ENCODE assay signal across 13 mouse cellular contexts in the genomic region with DNA sequence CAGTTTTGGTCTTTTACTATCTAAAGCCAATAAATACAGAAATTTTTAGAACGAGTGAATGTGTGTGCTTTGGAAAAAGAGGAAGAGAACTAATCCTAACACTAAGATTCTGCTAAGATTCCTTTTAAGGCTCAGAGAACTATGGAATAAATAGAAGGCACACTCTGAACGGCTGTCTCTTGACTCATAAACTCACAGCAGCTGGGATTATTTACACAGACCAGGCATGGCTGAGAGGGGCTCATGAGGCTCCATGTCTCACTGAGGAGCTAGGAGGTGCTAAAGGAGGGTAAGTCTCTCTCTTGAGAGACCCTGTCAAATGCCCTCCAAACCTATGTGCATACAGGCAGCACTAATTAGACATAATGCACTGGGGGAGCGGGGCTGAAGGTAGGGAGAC.
DNase-seq lines count a peak whose midpoint lies in the region; ATAC-seq and TF ChIP-seq lines count a peak whose summit lies in the region.
"Had no signal": no experiment of that assay in that cellular context is flagged by ENCODE, and none has a peak within 500 bp of the region (broad histone marks: within the 10 kb centered on the region; RNA-seq: fewer than 3 reads in every experiment).

No protein-coding gene starts in this region.

- H3K36me3 ChIP-seq in intestine, embryonic 14.5 days (ENCODE audit: control insufficient read depth, insufficient read depth, low read length) = no peaks in the 10 kb centered on the region
- no peaks in the 10 kb centered on the region for H3K36me3 ChIP-seq in intestine, postnatal 0 days (ENCODE audit: control insufficient read depth, insufficient read depth)
- no peaks in the 10 kb centered on the region for H3K36me3 ChIP-seq in lung, embryonic 16.5 days (ENCODE audit: control insufficient read depth, insufficient read depth, low read length)
- H3K36me3 ChIP-seq in embryonic facial prominence, embryonic 14.5 days (ENCODE audit: control insufficient read depth, insufficient read depth, low read length) = no peaks in the 10 kb centered on the region
- H3K36me3 ChIP-seq in stomach, embryonic 15.5 days = no peaks in the 10 kb centered on the region
- no peaks in the 10 kb centered on the region for H3K36me3 ChIP-seq in forebrain, embryonic 13.5 days (ENCODE audit: poor library complexity, severe bottlenecking)
- H3K36me3 ChIP-seq: lung, embryonic 15.5 days had no signal

- H3K4me3 ChIP-seq in intestine, embryonic 14.5 days (ENCODE audit: low read depth, low read length) = no peak overlapping the region
- no peak overlapping the region for H3K4me3 ChIP-seq in intestine, postnatal 0 days (ENCODE audit: low read depth, low read length)
- no peak overlapping the region for H3K4me3 ChIP-seq in lung, embryonic 16.5 days (ENCODE audit: low read length)
- no peak overlapping the region for H3K4me3 ChIP-seq in embryonic facial prominence, embryonic 14.5 days (ENCODE audit: low read depth, low read length)
- H3K4me3 ChIP-seq in stomach, embryonic 15.5 days (replicated peaks) = no peak overlapping the region
- no peak overlapping the region for H3K4me3 ChIP-seq in forebrain, embryonic 13.5 days
- H3K4me3 ChIP-seq: hindbrain, embryonic 10.5 days; lung, embryonic 15.5 days had no signal

- no peaks in the 10 kb centered on the region for H3K27me3 ChIP-seq in intestine, embryonic 14.5 days (replicated peaks; ENCODE audit: control insufficient read depth, insufficient read depth, low read length)
- no peaks in the 10 kb centered on the region for H3K27me3 ChIP-seq in intestine, postnatal 0 days (replicated peaks; ENCODE audit: control insufficient read depth, insufficient read depth, low read length)
- H3K27me3 ChIP-seq in lung, embryonic 16.5 days (ENCODE audit: control insufficient read depth, insufficient read depth, low read depth, low read length) = no peaks in the 10 kb centered on the region
- no peaks in the 10 kb centered on the region for H3K27me3 ChIP-seq in embryonic facial prominence, embryonic 14.5 days (replicated peaks; ENCODE audit: control insufficient read depth, insufficient read depth, low read length)
- no peaks in the 10 kb centered on the region for H3K27me3 ChIP-seq in stomach, embryonic 15.5 days (replicated peaks)
- H3K27me3 ChIP-seq in forebrain, embryonic 13.5 days = no peaks in the 10 kb centered on the region
- H3K27me3 ChIP-seq: lung, embryonic 15.5 days had no signal

- no peak for ATAC-seq in intestine, embryonic 14.5 days (replicated peaks; ENCODE audit: low FRiP score, low TSS enrichment, low read depth)
- no peak for ATAC-seq in intestine, postnatal 0 days
- ATAC-seq in lung, embryonic 16.5 days (ENCODE audit: low read depth) = peak; percentile 64; the same call in 1 of the 2 replicates
- no peak for ATAC-seq in embryonic facial prominence, embryonic 14.5 days (ENCODE audit: low read depth)
- no peak for ATAC-seq in stomach, embryonic 15.5 days (ENCODE audit: insufficient read depth, low FRiP score, low read depth)
- no peak for ATAC-seq in forebrain, embryonic 13.5 days
- ATAC-seq: forebrain, embryonic 14.5 days had no signal

- peak; percentile 48 for DNase-seq in intestine, embryonic 14.5 days (ENCODE audit: low spot score)
- no peak for DNase-seq in lung, postnatal 36 days
- DNase-seq in embryonic facial prominence, embryonic 14.5 days (ENCODE audit: low spot score) = peak; percentile 48
- DNase-seq: cerebellum, adult 11-12 months; right cerebral cortex, postnatal 14 days; thymus, adult 2 months had no signal

- H3K4me2 ChIP-seq in intestine, embryonic 14.5 days (ENCODE audit: low read length) = peak overlapping the region; percentile 18
- H3K4me2 ChIP-seq in intestine, postnatal 0 days (replicated peaks; ENCODE audit: low read depth) = no peak overlapping the region
- H3K4me2 ChIP-seq in lung, embryonic 16.5 days (ENCODE audit: low read depth, low read length) = no peak overlapping the region
- H3K4me2 ChIP-seq in embryonic facial prominence, embryonic 14.5 days (ENCODE audit: low read depth, low read length) = no peak overlapping the region
- no peak overlapping the region for H3K4me2 ChIP-seq in stomach, embryonic 15.5 days
- H3K4me2 ChIP-seq in forebrain, embryonic 13.5 days = no peak overlapping the region
- H3K4me2 ChIP-seq: lung, embryonic 15.5 days had no signal

- no peak for TF ChIP-seq CTCF in intestine, postnatal 0 days (IDR thresholded peaks at IDR 0.05; ENCODE audit: low read depth)

- no peaks in the 10 kb centered on the region for H3K9me3 ChIP-seq in intestine, embryonic 14.5 days (ENCODE audit: control insufficient read depth, low read length)
- H3K9me3 ChIP-seq in intestine, postnatal 0 days (ENCODE audit: control insufficient read depth) = no peaks in the 10 kb centered on the region
- H3K9me3 ChIP-seq in lung, embryonic 16.5 days (ENCODE audit: control insufficient read depth, low read length) = no peaks in the 10 kb centered on the region
- H3K9me3 ChIP-seq in embryonic facial prominence, embryonic 14.5 days (ENCODE audit: control insufficient read depth, low read length) = no peaks in the 10 kb centered on the region
- no peaks in the 10 kb centered on the region for H3K9me3 ChIP-seq in stomach, embryonic 15.5 days
- H3K9me3 ChIP-seq in forebrain, embryonic 13.5 days (replicated peaks) = no peaks in the 10 kb centered on the region
- H3K9me3 ChIP-seq: hindbrain, embryonic 10.5 days; lung, embryonic 15.5 days had no signal

- H3K9ac ChIP-seq in intestine, embryonic 14.5 days (ENCODE audit: low read length) = no peak overlapping the region
- no peak overlapping the region for H3K9ac ChIP-seq in intestine, postnatal 0 days (ENCODE audit: low read depth, low read length)
- H3K9ac ChIP-seq in lung, embryonic 16.5 days (ENCODE audit: low read length) = no peak overlapping the region
- no peak overlapping the region for H3K9ac ChIP-seq in embryonic facial prominence, embryonic 14.5 days (ENCODE audit: low read depth, low read length)
- H3K9ac ChIP-seq in stomach, embryonic 15.5 days = no peak overlapping the region
- H3K9ac ChIP-seq in forebrain, embryonic 13.5 days = no peak overlapping the region; the same call in 1 of the 2 replicates
- H3K9ac ChIP-seq: lung, embryonic 15.5 days had no signal

- WGBS in intestine, embryonic 14.5 days = 28% methylated on average over 3 of the region's 3 CpGs
- WGBS in intestine, postnatal 0 days = 35% methylated on average over 3 of the region's 3 CpGs
- 37% methylated on average over 3 of the region's 3 CpGs for WGBS in lung, embryonic 16.5 days
- 51% methylated on average over 3 of the region's 3 CpGs for WGBS in embryonic facial prominence, embryonic 14.5 days
- 34% methylated on average over 3 of the region's 3 CpGs for WGBS in stomach, embryonic 15.5 days
- 68% methylated on average over 3 of the region's 3 CpGs for WGBS in forebrain, embryonic 13.5 days

- H3K27ac ChIP-seq in intestine, embryonic 14.5 days (ENCODE audit: low read depth) = peak overlapping the region; percentile 65; the same call in 1 of the 2 replicates
- H3K27ac ChIP-seq in intestine, postnatal 0 days (ENCODE audit: low read depth, low read length) = no peak overlapping the region
- H3K27ac ChIP-seq in lung, embryonic 16.5 days (ENCODE audit: low read length) = peak overlapping the region; percentile 70
- no peak overlapping the region; the same call in 1 of the 2 replicates for H3K27ac ChIP-seq in embryonic facial prominence, embryonic 14.5 days (replicated peaks; ENCODE audit: low read depth, low read length)
- H3K27ac ChIP-seq in stomach, embryonic 15.5 days = peak overlapping the region; percentile 72
- no peak overlapping the region for H3K27ac ChIP-seq in forebrain, embryonic 13.5 days
- H3K27ac ChIP-seq: hindbrain, embryonic 10.5 days; lung, embryonic 15.5 days had no signal

- peaks cover 59% of the 10 kb centered on the region for H3K4me1 ChIP-seq in intestine, embryonic 14.5 days (replicated peaks; ENCODE audit: control insufficient read depth, insufficient read depth, low read length)
- H3K4me1 ChIP-seq in intestine, postnatal 0 days (replicated peaks; ENCODE audit: control insufficient read depth, insufficient read depth, low read length) = peaks cover 16% of the 10 kb centered on the region; the same call in 1 of the 2 replicates
- H3K4me1 ChIP-seq in lung, embryonic 16.5 days (replicated peaks; ENCODE audit: control insufficient read depth, insufficient read depth, low read length) = peaks cover 50% of the 10 kb centered on the region
- peaks cover 17% of the 10 kb centered on the region for H3K4me1 ChIP-seq in embryonic facial prominence, embryonic 14.5 days (ENCODE audit: control insufficient read depth, insufficient read depth, low read length)
- H3K4me1 ChIP-seq in stomach, embryonic 15.5 days = peaks cover 17% of the 10 kb centered on the region
- peaks cover 32% of the 10 kb centered on the region for H3K4me1 ChIP-seq in forebrain, embryonic 13.5 days

Comparison
In these comparisons a context has a peak if more than half of its experiments do, and no peak if none do; other contexts are left out.
1. H3K27ac ChIP-seq: peak in intestine, embryonic 14.5 days (single experiment), lung, embryonic 16.5 days (single experiment) and stomach, embryonic 15.5 days (single experiment); none in intestine, postnatal 0 days (single experiment), embryonic facial prominence, embryonic 14.5 days (single experiment) and forebrain, embryonic 13.5 days (single experiment).